Mouse (Mus musculus) embryonic facial prominence, embryonic 11.5 days (tissue): Measurements from ENCODE around the gene Dnajb13. TPM values are rescaled to one million over a fixed set of nuclear protein-coding genes. Genes with fewer than 3 reads are reported as not detected.

ENCODE experiments used
- ATAC-seq: fragments of 200-750 bp; cut with Nextera tagmentation; replicated peaks from 2 replicates; pipeline ENCODE4 v1.8.0; 2017; ENCODE audit warnings: low read depth; ENCODE audit not compliant: insufficient number of reproducible peaks, low FRiP score, low TSS enrichment
- DNase-seq: peaks from one replicate; pipeline ENCODE4 v3.0.0-alpha.2; 2015; ENCODE audit warnings: low spot score
- H3K27ac ChIP-seq: fragments of 300-500 bp; sonication (generic); replicated peaks from 2 replicates; pipeline ENCODE4 v1.5.1; 2014; ENCODE audit warnings: mild to moderate bottlenecking, low read depth, low read length, control low read depth
- H3K27me3 ChIP-seq: fragments of 300-500 bp; sonication (generic); 2 replicates; pipeline ENCODE4 v1.6.1; 2014; ENCODE audit warnings: mild to moderate bottlenecking, low read length, moderate library complexity, mixed read lengths; ENCODE audit not compliant: control insufficient read depth, insufficient read depth
- H3K36me3 ChIP-seq: fragments of 300-500 bp; sonication (generic); replicated peaks from 2 replicates; pipeline ENCODE4 v1.6.1; 2014; ENCODE audit warnings: low read depth, mild to moderate bottlenecking, low read length, moderate library complexity, mixed read lengths; ENCODE audit not compliant: control insufficient read depth, insufficient read depth
- H3K4me1 ChIP-seq: fragments of 300-500 bp; sonication (generic); 2 replicates; pipeline ENCODE4 v1.6.1; 2014; ENCODE audit warnings: low read length, mixed read lengths; ENCODE audit not compliant: control insufficient read depth, insufficient read depth
- H3K4me2 ChIP-seq: fragments of 300-500 bp; sonication (generic); 2 replicates; pipeline ENCODE4 v1.6.1; 2014; ENCODE audit warnings: low read depth, mild to moderate bottlenecking, control low read depth, low read length, moderate library complexity
- H3K4me3 ChIP-seq: fragments of 300-500 bp; sonication (generic); 2 replicates; pipeline ENCODE4 v1.5.1; 2014; ENCODE audit warnings: low read depth, low read length, control low read depth
- H3K9ac ChIP-seq: fragments of 300-500 bp; sonication (generic); replicated peaks from 2 replicates; pipeline ENCODE4 v1.6.1; 2014; ENCODE audit warnings: mild to moderate bottlenecking, control low read depth, low read length
- H3K9me3 ChIP-seq: fragments of 300-500 bp; sonication (generic); replicated peaks from 2 replicates; pipeline ENCODE4 v1.6.1; 2016; ENCODE audit warnings: mild to moderate bottlenecking, low read length, inconsistent platforms, mixed read lengths; ENCODE audit not compliant: control insufficient read depth
- WGBS: fragments of 180-500 bp; shearing (Covaris S2); extraction: QIAGEN DNeasy Blood & Tissue Kit; methylation state at CpG from one replicate; pipeline ENCODE4 v1.1.7; 2014; 5-methylcytosine and 5-hydroxymethylcytosine counted together
- polyA plus RNA-seq: library from polyadenylated mRNA; unstranded; fragments of >200 nt; fragmentation: Nextera tagmentation; extraction: Ambion mirVana; gene quantifications from 2 replicates; pipeline ENCODE4 v1.2.1, GENCODE M21; 2014

Dnajb13 gene
- 0.07 and 0.60 TPM in 2 replicates for polyA plus RNA-seq

DNA sequence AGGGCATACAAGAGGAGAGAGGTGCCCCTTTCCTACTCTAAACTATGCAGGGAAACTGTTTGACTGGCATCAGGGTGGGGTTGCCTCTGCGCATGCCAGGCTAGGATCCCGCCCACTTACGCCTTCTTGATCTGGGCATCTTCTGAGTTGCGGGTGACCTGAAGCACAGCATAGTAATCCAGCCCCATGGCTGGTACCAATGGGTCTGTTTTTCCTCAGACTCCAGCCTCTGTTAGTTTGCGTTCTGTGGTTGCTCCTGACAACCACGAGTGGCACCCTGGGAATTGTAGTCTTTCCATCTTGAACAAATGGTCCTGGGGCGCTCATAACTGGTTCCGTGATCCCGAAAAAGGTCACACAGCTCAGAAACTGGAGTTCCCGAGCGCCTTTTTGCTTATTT is at the start of gene Dnajb13:
Gene Dnajb13 (minus strand): TSS at position 388 of the 400 bp plus-strand sequence.
- no peak within 1 kb of the TSS for H3K27ac ChIP-seq
- H3K9ac ChIP-seq = no peak within 1 kb of the TSS
- H3K27me3 ChIP-seq = no peaks in the 10 kb centered on the region
- H3K9me3 ChIP-seq = no peaks in the 10 kb centered on the region
- no peaks in the 10 kb centered on the region for H3K4me1 ChIP-seq
- 55% methylated on average over 11 of the region's 11 CpGs for WGBS
- ATAC-seq (no peak), DNase-seq (peak; percentile 38)
- H3K4me3 ChIP-seq = no peak within 1 kb of the TSS
- no peak within 1 kb of the TSS for H3K4me2 ChIP-seq
- no peaks in the 10 kb centered on the region for H3K36me3 ChIP-seq

DNA sequence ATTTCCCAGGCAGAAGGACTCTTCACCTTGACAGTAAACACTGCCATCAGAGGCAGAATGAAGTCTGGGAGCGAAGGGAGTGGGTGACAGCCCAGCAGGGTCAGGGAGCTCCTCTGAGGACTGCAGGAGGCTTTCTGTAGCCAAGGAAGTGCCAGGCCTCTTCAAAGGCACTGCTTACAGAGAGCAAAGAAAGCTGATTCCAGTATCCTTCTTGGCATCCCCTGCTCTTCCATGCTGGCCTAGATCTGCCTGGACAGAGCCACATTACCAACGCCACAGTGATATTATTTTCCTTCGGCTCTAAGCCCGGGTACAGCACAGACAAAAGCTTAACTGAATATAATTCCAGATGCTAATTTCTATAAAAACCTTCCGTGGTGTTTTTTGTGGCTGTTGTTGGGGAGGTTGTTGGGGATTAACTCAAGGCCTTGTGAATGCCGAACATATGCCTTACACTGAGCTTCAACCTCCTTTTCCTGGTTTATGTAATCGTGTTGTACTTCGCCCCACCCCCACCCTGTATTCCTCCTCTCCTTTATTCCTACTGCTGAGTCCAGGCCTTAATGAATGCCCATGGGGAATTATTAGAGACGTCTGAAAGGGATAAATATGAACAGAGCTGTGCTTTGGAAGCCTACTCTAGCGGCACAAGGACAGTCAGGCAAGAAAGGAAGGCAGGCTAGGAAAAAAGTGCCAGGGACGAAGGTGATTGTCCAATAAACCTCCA is 47.3 kb upstream of the Dnajb13 start:
- WGBS = 72% methylated on average over 11 of the region's 11 CpGs
- H3K9ac ChIP-seq = no peak overlapping the region
- H3K36me3 ChIP-seq = no peaks in the 10 kb centered on the region
- no peak overlapping the region for H3K4me2 ChIP-seq
- H3K4me3 ChIP-seq = no peak overlapping the region
- H3K4me1 ChIP-seq = no peaks in the 10 kb centered on the region
- H3K27ac ChIP-seq = no peak overlapping the region
- H3K9me3 ChIP-seq = no peaks in the 10 kb centered on the region
- ATAC-seq (no peak), DNase-seq (no peak)
- no peaks in the 10 kb centered on the region for H3K27me3 ChIP-seq

DNA sequence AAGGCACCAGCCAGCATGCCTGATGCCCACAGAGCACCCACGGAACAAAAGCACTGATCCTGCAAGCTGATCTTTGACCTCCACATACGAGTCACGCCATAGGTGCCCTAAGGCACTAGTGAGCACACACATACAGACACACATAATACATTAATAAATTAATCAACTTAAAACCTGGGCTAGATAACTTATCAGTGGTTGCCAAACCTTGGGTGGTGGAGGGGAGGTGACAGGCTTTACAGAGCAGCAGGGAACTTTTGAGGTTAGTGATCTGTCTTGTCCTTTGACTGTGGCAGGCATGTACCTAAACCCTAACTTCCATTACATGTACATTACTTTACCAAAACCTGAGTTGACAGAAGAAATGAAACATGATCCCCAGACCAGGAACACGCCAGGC is 44.6 kb upstream of the Dnajb13 start:
- no peaks in the 10 kb centered on the region for H3K4me1 ChIP-seq
- no peak for DNase-seq
- H3K4me3 ChIP-seq = no peak overlapping the region
- H3K4me2 ChIP-seq = no peak overlapping the region
- no peaks in the 10 kb centered on the region for H3K36me3 ChIP-seq
- WGBS = 75% methylated on average over 4 of the region's 4 CpGs
- no peak overlapping the region for H3K9ac ChIP-seq
- H3K9me3 ChIP-seq = no peaks in the 10 kb centered on the region
- ATAC-seq = no peak
- H3K27me3 ChIP-seq = no peaks in the 10 kb centered on the region
- H3K27ac ChIP-seq = no peak overlapping the region

DNA sequence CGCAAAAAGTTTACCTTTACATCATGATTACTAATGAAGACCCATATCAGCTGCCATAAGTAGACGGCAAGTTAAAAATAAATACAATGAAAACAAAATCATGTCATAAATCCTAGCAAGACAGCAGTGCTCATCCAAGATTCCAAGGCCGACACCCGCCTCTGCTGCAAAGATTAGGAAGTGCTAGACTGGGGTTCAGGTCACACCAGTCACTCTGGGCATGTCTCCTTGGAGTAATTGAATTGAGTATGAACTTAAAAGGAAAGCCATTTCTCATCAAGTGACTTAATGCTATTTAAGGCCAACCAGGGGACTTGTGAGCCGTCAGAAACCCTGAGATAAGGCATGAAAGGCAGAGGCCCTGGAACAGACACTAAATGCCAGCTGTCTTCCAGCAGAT is 42.5 kb upstream of the Dnajb13 start:
- no peak overlapping the region for H3K9ac ChIP-seq
- no peaks in the 10 kb centered on the region for H3K4me1 ChIP-seq
- WGBS = 88% methylated on average over 5 of the region's 5 CpGs
- H3K36me3 ChIP-seq = no peaks in the 10 kb centered on the region
- H3K27me3 ChIP-seq = no peaks in the 10 kb centered on the region
- no peak overlapping the region for H3K4me2 ChIP-seq
- DNase-seq (no peak), ATAC-seq (no peak)
- H3K9me3 ChIP-seq = no peaks in the 10 kb centered on the region
- no peak overlapping the region for H3K4me3 ChIP-seq
- no peak overlapping the region for H3K27ac ChIP-seq

DNA sequence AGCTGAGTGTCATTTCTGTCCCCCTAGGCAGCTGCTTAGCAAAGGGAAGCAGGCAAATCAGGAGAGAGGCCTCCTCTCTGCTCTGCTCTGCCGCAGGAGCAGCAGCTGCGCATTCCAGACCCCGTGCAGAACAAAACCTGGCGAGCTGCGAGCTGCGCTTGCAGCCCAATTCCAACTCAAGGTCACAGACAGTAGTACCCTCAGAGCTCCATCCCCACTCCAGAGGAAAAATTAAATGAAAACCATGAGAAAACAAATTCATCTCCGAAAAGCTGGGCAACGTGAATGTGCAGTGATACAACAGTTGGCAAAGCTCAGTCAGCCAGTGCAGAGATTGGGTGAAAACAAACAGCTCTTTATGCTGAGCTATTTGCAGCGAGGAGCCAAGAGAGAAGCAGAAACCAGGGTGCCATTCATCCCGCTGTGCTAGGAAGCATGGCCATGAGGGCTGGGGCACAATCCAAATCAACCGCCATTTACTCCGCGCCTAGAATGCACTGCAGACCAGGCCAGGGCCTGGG is 40.7 kb upstream of the Dnajb13 start:
- H3K9me3 ChIP-seq = no peaks in the 10 kb centered on the region
- H3K4me3 ChIP-seq = no peak overlapping the region
- WGBS = 23% methylated on average over 13 of the region's 13 CpGs
- H3K27me3 ChIP-seq = no peaks in the 10 kb centered on the region
- peak overlapping the region; percentile 43; the same call in 1 of the 2 replicates for H3K27ac ChIP-seq
- peak overlapping the region; percentile 23; the same call in 1 of the 2 replicates for H3K9ac ChIP-seq
- no peaks in the 10 kb centered on the region for H3K4me1 ChIP-seq
- H3K36me3 ChIP-seq = no peaks in the 10 kb centered on the region
- DNase-seq (peak; percentile 48), ATAC-seq (peak; percentile 67; the same call in 1 of the 2 replicates)
- H3K4me2 ChIP-seq = no peak overlapping the region

DNA sequence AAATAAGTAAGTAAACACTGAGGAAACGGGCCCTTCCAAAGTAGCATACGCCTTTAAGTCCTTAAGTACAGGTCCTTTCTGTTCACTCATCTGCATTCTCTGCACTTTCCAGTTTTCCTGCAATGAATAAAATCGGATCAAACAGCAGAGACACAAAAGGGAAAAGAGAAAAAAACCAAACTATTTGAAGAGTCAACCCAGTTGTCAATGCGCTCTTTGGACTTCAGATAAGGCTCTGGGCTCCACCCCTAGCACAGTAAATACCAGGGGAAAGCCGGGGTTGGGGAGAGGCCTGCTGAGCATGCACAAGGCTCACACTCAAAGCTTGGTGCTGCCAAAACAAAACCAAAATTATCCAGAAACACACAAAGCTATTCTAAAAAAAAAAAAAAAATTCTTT is 40.2 kb upstream of the Dnajb13 start:
- Histone ChIP-seq H3K4me3 (no peak overlapping the region), H3K36me3 (no peaks in the 10 kb centered on the region), H3K4me2 (no peak overlapping the region), H3K9me3 (no peaks in the 10 kb centered on the region), H3K27me3 (no peaks in the 10 kb centered on the region), H3K9ac (no peak overlapping the region), H3K4me1 (no peaks in the 10 kb centered on the region), H3K27ac (no peak overlapping the region)
- WGBS = 67% methylated on average over 5 of the region's 5 CpGs
- DNase-seq = no peak
- no peak for ATAC-seq

DNA sequence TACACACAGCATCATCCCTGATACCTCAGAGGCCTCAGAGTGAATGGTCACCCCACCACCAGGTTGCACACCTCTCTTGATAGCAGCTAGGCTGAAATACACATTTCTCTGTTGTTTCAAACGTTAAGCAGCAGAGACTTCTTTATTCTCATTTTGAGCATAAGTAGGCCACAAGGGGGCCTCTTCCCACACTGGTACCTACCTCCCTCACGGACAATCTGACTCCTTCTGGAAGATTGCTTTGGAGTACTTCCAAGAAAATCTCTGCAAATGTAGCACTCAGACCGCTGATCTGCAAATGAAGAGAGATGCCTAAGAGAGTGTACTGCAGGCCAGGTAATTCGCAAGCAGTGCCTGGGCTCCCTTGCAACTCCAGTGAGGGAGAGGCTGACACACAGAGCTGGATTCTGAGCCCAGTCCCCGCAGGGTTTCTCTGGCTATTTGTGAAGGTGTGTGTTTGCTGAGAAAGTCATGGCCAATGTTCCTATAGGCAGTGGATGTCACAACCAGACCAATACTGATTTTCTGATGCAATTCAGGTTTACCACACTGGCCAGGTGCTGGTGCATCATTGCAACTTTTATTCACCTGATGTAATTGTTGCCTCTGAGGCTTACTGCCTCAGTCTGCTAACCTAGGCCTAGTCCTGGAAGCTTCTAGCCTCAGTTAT is 35.7 kb upstream of the Dnajb13 start:
- no peaks in the 10 kb centered on the region for H3K36me3 ChIP-seq
- H3K27me3 ChIP-seq = no peaks in the 10 kb centered on the region
- H3K4me3 ChIP-seq = no peak overlapping the region
- H3K4me1 ChIP-seq = no peaks in the 10 kb centered on the region
- WGBS = 64% methylated on average over 5 of the region's 5 CpGs
- no peak overlapping the region for H3K9ac ChIP-seq
- no peak for ATAC-seq
- no peaks in the 10 kb centered on the region for H3K9me3 ChIP-seq
- H3K27ac ChIP-seq = no peak overlapping the region
- H3K4me2 ChIP-seq = no peak overlapping the region
- DNase-seq = no peak

DNA sequence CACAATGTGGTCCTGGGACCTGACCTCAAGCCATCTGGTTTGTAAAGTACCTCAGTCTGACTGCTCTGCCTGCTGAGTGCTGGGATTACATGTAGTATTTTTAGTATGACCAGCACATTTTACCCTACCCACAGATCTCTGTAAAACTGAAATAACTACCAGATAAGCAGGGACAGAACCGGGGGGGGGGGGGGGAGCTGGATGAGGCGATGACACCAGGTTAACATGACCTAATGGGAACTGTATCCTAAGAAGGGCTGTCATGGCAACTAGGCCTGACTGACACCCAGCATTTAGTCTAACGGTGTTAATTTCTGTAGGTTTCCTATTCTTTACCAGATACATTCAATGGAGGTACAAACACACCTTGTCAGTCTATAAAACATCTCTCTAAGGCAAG is 35.0 kb upstream of the Dnajb13 start:
- H3K27me3 ChIP-seq = no peaks in the 10 kb centered on the region
- H3K9me3 ChIP-seq = no peaks in the 10 kb centered on the region
- no peaks in the 10 kb centered on the region for H3K36me3 ChIP-seq
- no peaks in the 10 kb centered on the region for H3K4me1 ChIP-seq
- H3K4me2 ChIP-seq = no peak overlapping the region
- 87% methylated on average over 3 of the region's 3 CpGs for WGBS
- no peak overlapping the region for H3K9ac ChIP-seq
- DNase-seq (no peak), ATAC-seq (no peak)
- H3K4me3 ChIP-seq = no peak overlapping the region
- no peak overlapping the region for H3K27ac ChIP-seq
